ENCODE assay signal across 33 mouse cellular contexts in genomic region chr1:186102313-186102712, GRCm38 (mm10). TPM values are rescaled to one million over a fixed set of nuclear protein-coding genes. Genes with fewer than 3 reads are reported as not detected.
DNase-seq lines count a peak whose midpoint lies in the region; ATAC-seq and TF ChIP-seq lines count a peak whose summit lies in the region.
"Had no signal": no experiment of that assay in that cellular context is flagged by ENCODE, and none has a peak within 500 bp of the region (broad histone marks: within the 10 kb centered on the region; RNA-seq: fewer than 3 reads in every experiment).

No protein-coding gene starts in this region.

- whole genome bisulfite sequencing in kidney, postnatal 0 days = 58% methylated on average over 8 of the region's 8 CpGs

- no peaks in the 10 kb centered on the region for H3K36me3 ChIP-seq in kidney, postnatal 0 days (ENCODE audit: insufficient read depth, low read length)
- H3K36me3 ChIP-seq: embryonic facial prominence, embryonic 12.5 days; forebrain, embryonic 10.5 days; forebrain, embryonic 15.5 days; heart, embryonic 15.5 days; hindbrain, embryonic 13.5 days; limb, embryonic 13.5 days; liver, embryonic 12.5 days; neural tube, embryonic 12.5 days had no signal

- intact Hi-C loops in gastrocnemius, adult 2 months (cut with DNase I) = no loop called here
- intact Hi-C loops in gastrocnemius, postnatal 36 days (cut with DNase I) = no loop called here

- H3K4me1 ChIP-seq in kidney, postnatal 0 days (replicated peaks; ENCODE audit: insufficient read depth, low read length) = no peaks in the 10 kb centered on the region
- H3K4me1 ChIP-seq: embryonic facial prominence, embryonic 12.5 days; forebrain, embryonic 10.5 days; forebrain, embryonic 15.5 days; heart, embryonic 15.5 days; hindbrain, embryonic 13.5 days; limb, embryonic 13.5 days; liver, embryonic 12.5 days; neural tube, embryonic 12.5 days had no signal

- H3K9me3 ChIP-seq in kidney, postnatal 0 days (replicated peaks; ENCODE audit: low read length) = no peaks in the 10 kb centered on the region
- H3K9me3 ChIP-seq: embryonic facial prominence, embryonic 12.5 days; forebrain, embryonic 10.5 days; forebrain, embryonic 15.5 days; heart, embryonic 15.5 days; hindbrain, embryonic 13.5 days; limb, embryonic 13.5 days; liver, embryonic 12.5 days; neural tube, embryonic 12.5 days had no signal

- no peak for ATAC-seq in kidney, postnatal 0 days (replicated peaks; ENCODE audit: low FRiP score, low read depth)
- ATAC-seq: forebrain, embryonic 15.5 days; intestine, embryonic 16.5 days; liver, embryonic 12.5 days; liver, postnatal 0 days; midbrain, embryonic 16.5 days; Patski had no signal

- H3K9ac ChIP-seq in kidney, postnatal 0 days (ENCODE audit: low read depth, low read length) = no peak overlapping the region
- H3K9ac ChIP-seq: embryonic facial prominence, embryonic 12.5 days; forebrain, embryonic 15.5 days; heart, embryonic 15.5 days; hindbrain, embryonic 13.5 days; limb, embryonic 13.5 days; liver, embryonic 12.5 days; liver, postnatal 0 days; neural tube, embryonic 12.5 days had no signal

- H3K4me2 ChIP-seq in kidney, postnatal 0 days (ENCODE audit: low read length) = no peak overlapping the region
- H3K4me2 ChIP-seq: embryonic facial prominence, embryonic 12.5 days; forebrain, embryonic 15.5 days; heart, embryonic 15.5 days; hindbrain, embryonic 13.5 days; limb, embryonic 13.5 days; liver, embryonic 12.5 days; midbrain, embryonic 11.5 days; neural tube, embryonic 12.5 days had no signal

- peak overlapping the region; percentile 53 for H3K27ac ChIP-seq in gastrocnemius, adult 2 months
- no peak overlapping the region for H3K27ac ChIP-seq in kidney, postnatal 0 days
- H3K27ac ChIP-seq: embryonic facial prominence, embryonic 12.5 days; forebrain, embryonic 10.5 days; forebrain, embryonic 15.5 days; heart, embryonic 15.5 days; hindbrain, embryonic 13.5 days; layer of hippocampus, adult 2 months; left cerebral cortex, adult 2 months; limb, embryonic 13.5 days; liver, embryonic 12.5 days; neural tube, embryonic 12.5 days had no signal

- no peak for TF ChIP-seq CTCF in gastrocnemius, adult 2 months (IDR thresholded peaks at IDR 0.05)
- no peak for TF ChIP-seq CTCF in kidney, postnatal 0 days (IDR thresholded peaks at IDR 0.05; ENCODE audit: low read depth)

- no peaks in the 10 kb centered on the region for H3K27me3 ChIP-seq in kidney, postnatal 0 days (ENCODE audit: insufficient read depth, low read length)
- H3K27me3 ChIP-seq: embryonic facial prominence, embryonic 12.5 days; forebrain, embryonic 15.5 days; heart, embryonic 15.5 days; hindbrain, embryonic 13.5 days; limb, embryonic 13.5 days; liver, embryonic 12.5 days; neural tube, embryonic 12.5 days; Patski had no signal

- no peak overlapping the region for H3K4me3 ChIP-seq in gastrocnemius, adult 2 months
- no peak overlapping the region for H3K4me3 ChIP-seq in kidney, postnatal 0 days (replicated peaks; ENCODE audit: low read depth, low read length)
- H3K4me3 ChIP-seq: embryonic facial prominence, embryonic 12.5 days; forebrain, embryonic 10.5 days; forebrain, embryonic 15.5 days; heart, embryonic 15.5 days; hindbrain, embryonic 13.5 days; layer of hippocampus, adult 2 months; left cerebral cortex, adult 2 months; limb, embryonic 13.5 days; liver, embryonic 12.5 days; neural tube, embryonic 12.5 days had no signal

- DNase-seq in gastrocnemius, adult 2 months = no peak
- DNase-seq in gastrocnemius, postnatal 36 days = no peak
- peak; percentile 55 for DNase-seq in kidney, postnatal 0 days (ENCODE audit: low spot score)
- DNase-seq in kidney, postnatal 14 days = no peak
- DNase-seq in lung, postnatal 14 days = peak; percentile 17
- DNase-seq in lung, postnatal 4 days = no peak
- DNase-seq in adipocyte (ENCODE audit: low spot score) = no peak
- DNase-seq: adrenal gland, postnatal 14 days; cerebellum, adult 11 months; cerebellum, adult 9-10 months; cerebellum, postnatal 36 days; heart, postnatal 36 days; kidney, adult 8-10 months; kidney, postnatal 36 days; liver, postnatal 0 days; right cerebral cortex, postnatal 4 days; thymus, adult 2 months; thymus, postnatal 36 days had no signal

RNA-seq across cellular contexts. Expression of gene Lyplal1, which starts 14.8 kb away (rescaled TPM):
- total RNA-seq in gastrocnemius, adult 2 months (2021) = 1 to 10 TPM; 1.6 to 1.8 TPM
- total RNA-seq in gastrocnemius, postnatal 36 days (2021) = 1 to 10 TPM; 2.3 to 2.5 TPM
- polyA plus RNA-seq in kidney, postnatal 0 days (2015; fragmentation: Nextera tagmentation; extraction: Ambion mirVana) = 32.1 and 35.0 TPM in 2 replicates
- total RNA-seq: MEL had no signal

Comparison
In these comparisons a context has a peak if more than half of its experiments do, and no peak if none do; other contexts are left out.
1. DNase-seq: peak in kidney, postnatal 0 days (single experiment) and lung, postnatal 14 days (single experiment); none in gastrocnemius, adult 2 months (single experiment), gastrocnemius, postnatal 36 days (0 of 2), kidney, postnatal 14 days (single experiment), lung, postnatal 4 days (0 of 2) and adipocyte (single experiment).